Mouse (Mus musculus) stomach, postnatal 0 days (tissue): ENCODE measurements around the gene U2af1.

Experiments
- CTCF ChIP-seq: IDR thresholded peaks from 2 replicates; pipeline ENCODE4 v1.5.1; 2016; ENCODE audit warnings: antibody characterized with exemption, low read depth, mild to moderate bottlenecking, moderate library complexity
- EP300 ChIP-seq: optimal IDR thresholded peaks from 2 replicates; pipeline ENCODE3; 2016; ENCODE audit warnings: antibody characterized with exemption

DNA sequence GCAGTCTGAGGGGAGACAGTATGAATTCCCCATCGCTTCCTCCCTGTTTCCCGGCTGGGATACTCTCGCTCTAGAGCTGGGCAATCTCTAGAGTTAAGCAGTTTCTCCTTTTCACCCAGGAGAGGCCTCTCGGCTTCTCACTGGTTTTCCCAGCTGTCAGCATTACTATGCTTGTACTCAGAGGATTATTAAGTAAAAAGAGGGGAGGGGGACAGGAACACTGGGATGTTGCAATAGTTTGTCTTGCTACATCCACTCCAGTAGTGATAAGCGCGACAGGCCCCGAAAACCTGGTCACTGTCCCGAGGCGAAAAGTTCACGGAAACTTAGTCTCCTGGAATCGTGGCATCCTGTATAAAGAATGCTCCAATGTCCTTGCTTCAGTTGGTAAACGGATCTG lies 13.6 kb upstream of the U2af1 start:
- TF ChIP-seq CTCF = no peak
- no peak for TF ChIP-seq EP300
